Comparison of ENCODE assay signal across 9 mouse cellular contexts in genomic region chr7:139364936-139365830, GRCm38 (mm10). TPM values are rescaled to one million over a fixed set of nuclear protein-coding genes. Genes with fewer than 3 reads are reported as not detected.
DNase-seq lines count a peak whose midpoint lies in the region; ATAC-seq and TF ChIP-seq lines count a peak whose summit lies in the region.
"Had no signal": no experiment of that assay in that cellular context is flagged by ENCODE, and none has a peak within 500 bp of the region (broad histone marks: within the 10 kb centered on the region; RNA-seq: fewer than 3 reads in every experiment).

No protein-coding gene starts in this region.

- H3K36me3 ChIP-seq in MEL (ENCODE audit: control insufficient read depth in 1 of 2, insufficient read depth in 2 of 2, low read length in 2 of 2): peaks cover 0 to 17% of the 10 kb centered on the region in 2 experiments; a peak in 2 of 4 replicates
- H3K36me3 ChIP-seq in heart, embryonic 12.5 days: no peaks in the 10 kb centered on the region
- H3K36me3 ChIP-seq in liver, embryonic 11.5 days (ENCODE audit: control insufficient read depth, insufficient read depth, low read length): no peaks in the 10 kb centered on the region
- no peaks in the 10 kb centered on the region for H3K36me3 ChIP-seq in hindbrain, embryonic 12.5 days

- no peak for ATAC-seq in heart, embryonic 12.5 days (ENCODE audit: insufficient number of reproducible peaks, low FRiP score)
- ATAC-seq in liver, embryonic 11.5 days (replicated peaks; ENCODE audit: low FRiP score): no peak
- ATAC-seq in hindbrain, embryonic 12.5 days (ENCODE audit: low FRiP score): no peak

- no peak for TF ChIP-seq POLR2A in MEL (IDR thresholded peaks at IDR 0.05; ENCODE audit: control insufficient read depth in 1 of 2, insufficient read depth in 1 of 2, low read depth in 1 of 2, low read length in 2 of 2, poor library complexity in 1 of 2)

- H3K79me2 ChIP-seq in MEL (ENCODE audit: control insufficient read depth, insufficient read depth, low read length, poor library complexity): no peaks in the 10 kb centered on the region

- H3K4me1 ChIP-seq in MEL (ENCODE audit: control insufficient read depth in 1 of 2, insufficient read depth in 2 of 2, low read length in 2 of 2): peaks cover 3 to 34% of the 10 kb centered on the region in 2 experiments
- peaks cover 88% of the 10 kb centered on the region for H3K4me1 ChIP-seq in heart, embryonic 12.5 days (replicated peaks)
- peaks cover 28% of the 10 kb centered on the region for H3K4me1 ChIP-seq in liver, embryonic 11.5 days (replicated peaks; ENCODE audit: control insufficient read depth, insufficient read depth, low read length)
- peaks cover 27% of the 10 kb centered on the region for H3K4me1 ChIP-seq in hindbrain, embryonic 12.5 days

- no peaks in the 10 kb centered on the region for H3K9me3 ChIP-seq in MEL (replicated peaks; ENCODE audit: insufficient read depth, low read length)
- no peaks in the 10 kb centered on the region for H3K9me3 ChIP-seq in heart, embryonic 12.5 days (replicated peaks)
- H3K9me3 ChIP-seq in liver, embryonic 11.5 days (ENCODE audit: control insufficient read depth, low read length): no peaks in the 10 kb centered on the region
- H3K9me3 ChIP-seq in hindbrain, embryonic 12.5 days (replicated peaks): no peaks in the 10 kb centered on the region

- TF ChIP-seq EP300 in MEL (IDR thresholded peaks at IDR 0.05; ENCODE audit: low read depth in 1 of 2, low read length in 2 of 2): no peak

- H3K4me2 ChIP-seq in heart, embryonic 12.5 days: peak overlapping the region; percentile 52; the same call in 1 of the 2 replicates
- H3K4me2 ChIP-seq in liver, embryonic 11.5 days: no peak overlapping the region
- no peak overlapping the region for H3K4me2 ChIP-seq in hindbrain, embryonic 12.5 days (replicated peaks)

- no peak for TF ChIP-seq CTCF in MEL (IDR thresholded peaks at IDR 0.05 in 2 of 3, conservative IDR thresholded peaks at IDR 0.05 in 1 of 3; ENCODE audit: control insufficient read depth in 1 of 3, insufficient read depth in 1 of 3, low read depth in 2 of 3, low read length in 3 of 3, poor library complexity in 1 of 3, severe bottlenecking in 1 of 3)

- no peak overlapping the region for H3K9ac ChIP-seq in MEL (ENCODE audit: control insufficient read depth, low read depth, low read length, poor library complexity, severe bottlenecking)
- H3K9ac ChIP-seq in heart, embryonic 12.5 days: peak overlapping the region; percentile 58
- H3K9ac ChIP-seq in liver, embryonic 11.5 days (ENCODE audit: low read depth, low read length): no peak overlapping the region
- no peak overlapping the region for H3K9ac ChIP-seq in hindbrain, embryonic 12.5 days

- no peak for TF ChIP-seq RAD21 in MEL (IDR thresholded peaks at IDR 0.05; ENCODE audit: low read depth, low read length)

- peak; percentile 9 for DNase-seq in embryo, embryonic 10.5 days (ENCODE audit: low spot score)
- no peak for DNase-seq in embryo, embryonic 10 days (ENCODE audit: low spot score)
- DNase-seq in MEL (ENCODE audit: low read depth, low spot score): peak; percentile 28
- DNase-seq in liver, embryonic 11.5 days (ENCODE audit: low spot score): no peak
- DNase-seq in frontal cortex, postnatal 10 days (ENCODE audit: low spot score in 2 of 2): no peak
- no peak for DNase-seq in urinary bladder, postnatal 14 days (ENCODE audit: low spot score)
- DNase-seq: B cell, adult 2 months had no signal

- H3K4me3 ChIP-seq in MEL (ENCODE audit: control insufficient read depth in 1 of 2, insufficient read depth in 1 of 2, low read depth in 2 of 2, low read length in 2 of 2): no peak overlapping the region
- no peak overlapping the region for H3K4me3 ChIP-seq in heart, embryonic 12.5 days
- no peak overlapping the region for H3K4me3 ChIP-seq in liver, embryonic 11.5 days (ENCODE audit: low read depth, low read length)
- H3K4me3 ChIP-seq in hindbrain, embryonic 12.5 days: no peak overlapping the region

- WGBS in heart, embryonic 12.5 days: 21% methylated on average over 13 of the region's 13 CpGs
- WGBS in liver, embryonic 11.5 days: 57% methylated on average over 13 of the region's 13 CpGs
- 81% methylated on average over 13 of the region's 13 CpGs for WGBS in hindbrain, embryonic 12.5 days

- no peak overlapping the region for H3K27ac ChIP-seq in MEL (ENCODE audit: control insufficient read depth, low read depth, low read length)
- H3K27ac ChIP-seq in heart, embryonic 12.5 days (ENCODE audit: poor library complexity, severe bottlenecking): peak overlapping the region; percentile 98
- peak overlapping the region; percentile 61; the same call in 1 of the 2 replicates for H3K27ac ChIP-seq in liver, embryonic 11.5 days (ENCODE audit: low read depth, low read length)
- no peak overlapping the region; the same call in 1 of the 2 replicates for H3K27ac ChIP-seq in hindbrain, embryonic 12.5 days

- H3K27me3 ChIP-seq in MEL (ENCODE audit: control insufficient read depth in 1 of 2, insufficient read depth in 2 of 2, low read length in 2 of 2): no peaks in the 10 kb centered on the region
- H3K27me3 ChIP-seq in heart, embryonic 12.5 days (replicated peaks): no peaks in the 10 kb centered on the region
- H3K27me3 ChIP-seq in liver, embryonic 11.5 days (replicated peaks; ENCODE audit: control insufficient read depth, insufficient read depth, low read length): no peaks in the 10 kb centered on the region
- no peaks in the 10 kb centered on the region for H3K27me3 ChIP-seq in hindbrain, embryonic 12.5 days

TF ChIP-seq in MEL, 35 proteins besides CTCF, POLR2A, EP300 and RAD21:
- no peak for TF ChIP-seq ZKSCAN1 (IDR thresholded peaks at IDR 0.05; ENCODE audit: low read depth, low read length)
- TF ChIP-seq GATA1 (IDR thresholded peaks at IDR 0.05; ENCODE audit: low read depth, low read length): no peak; the same call in 1 of the 2 replicates
- TF ChIP-seq NRF1 (IDR thresholded peaks at IDR 0.05; ENCODE audit: insufficient read depth, low read depth, low read length, poor library complexity, severe bottlenecking): no peak

RNA-seq across cellular contexts. Expression of gene Inpp5a, which starts 23.7 kb away (rescaled TPM):
- total RNA-seq in MEL (2012; rRNA removed): 4.8 and 5.7 TPM in 2 replicates
- 10 to 100 TPM in 1 of 2 experiments, not detected in 1; 14.4 TPM for polyA plus RNA-seq in MEL (2012; ENCODE audit: insufficient read depth in 1 of 2, insufficient read length in 2 of 2, low read depth in 1 of 2, low replicate concordance in 2 of 2, missing spikeins in 1 of 2)
- polyA plus RNA-seq in heart, embryonic 12.5 days (2016; fragmentation: Nextera tagmentation; extraction: Ambion mirVana): 96.3 and 104 TPM in 2 replicates
- polyA plus RNA-seq in liver, embryonic 11.5 days (2014; fragmentation: Nextera tagmentation; extraction: Ambion mirVana): 11.8 and 14.3 TPM in 2 replicates
- polyA plus RNA-seq in hindbrain, embryonic 12.5 days (2016; fragmentation: Nextera tagmentation; extraction: Ambion mirVana): 26.1 and 26.4 TPM in 2 replicates

Comparison
In these comparisons a context has a peak if more than half of its experiments do, and no peak if none do; other contexts are left out.
1. DNase-seq: peak in embryo, embryonic 10.5 days (single experiment) and MEL (single experiment); none in embryo, embryonic 10 days (single experiment), liver, embryonic 11.5 days (single experiment), frontal cortex, postnatal 10 days (0 of 2) and urinary bladder, postnatal 14 days (single experiment).
2. H3K27ac ChIP-seq: peak in heart, embryonic 12.5 days (single experiment) and liver, embryonic 11.5 days (single experiment); none in MEL (single experiment) and hindbrain, embryonic 12.5 days (single experiment).